Mouse (Mus musculus) neural tube, embryonic 14.5 days (tissue): ENCODE data around the gene Atat1. TPM values are rescaled to one million over a fixed set of nuclear protein-coding genes. Genes with fewer than 3 reads are reported as not detected.

ENCODE experiments used
- ATAC-seq: fragments of 200-750 bp; cut with Nextera tagmentation; 2 replicates; pipeline ENCODE4 v1.8.0; 2017; ENCODE audit warnings: low read depth, mild to moderate bottlenecking, moderate TSS enrichment, moderate library complexity
- H3K27ac ChIP-seq: fragments of 300-500 bp; sonication (generic); 2 replicates; pipeline ENCODE4 v1.5.1; 2014; ENCODE audit warnings: low read depth, mild to moderate bottlenecking, control low read depth, low read length, moderate library complexity, mixed read lengths
- H3K27me3 ChIP-seq: fragments of 300-500 bp; sonication (generic); 2 replicates; pipeline ENCODE4 v1.6.1; 2014; ENCODE audit warnings: low read length; ENCODE audit not compliant: control insufficient read depth, insufficient read depth
- H3K36me3 ChIP-seq: fragments of 300-500 bp; sonication (generic); 2 replicates; pipeline ENCODE4 v1.6.1; 2014; ENCODE audit warnings: low read length, mixed read lengths; ENCODE audit not compliant: control insufficient read depth, insufficient read depth
- H3K4me1 ChIP-seq: fragments of 300-500 bp; sonication (generic); 2 replicates; pipeline ENCODE4 v1.6.1; 2014; ENCODE audit warnings: low read length; ENCODE audit not compliant: control insufficient read depth, insufficient read depth
- H3K4me2 ChIP-seq: fragments of 300-500 bp; sonication (generic); 2 replicates; pipeline ENCODE4 v1.6.1; 2014; ENCODE audit warnings: mild to moderate bottlenecking, low read depth, low read length, control low read depth
- H3K4me3 ChIP-seq: fragments of 300-500 bp; sonication (generic); 2 replicates; pipeline ENCODE4 v1.5.1; 2014; ENCODE audit warnings: low read depth, low read length, control low read depth, mixed read lengths
- H3K9ac ChIP-seq: fragments of 300-500 bp; sonication (generic); replicated peaks from 2 replicates; pipeline ENCODE4 v1.6.1; 2014; ENCODE audit warnings: low read depth, mild to moderate bottlenecking, control low read depth, low read length, mixed read lengths
- H3K9me3 ChIP-seq: fragments of 300-500 bp; sonication (generic); 2 replicates; pipeline ENCODE4 v1.6.1; 2016; ENCODE audit warnings: low read length; ENCODE audit not compliant: control insufficient read depth
- WGBS: fragments of 180-500 bp; shearing (Covaris S2); extraction: QIAGEN DNeasy Blood & Tissue Kit; methylation state at CpG from one replicate; pipeline ENCODE4 v1.1.7; 2014; 5-methylcytosine and 5-hydroxymethylcytosine counted together
- microRNA counts: library from miRNA; unstranded; fragments of <30 nt; microRNA quantifications from one replicate; lab custom pipeline; 2016
- microRNA-seq: library from miRNA; unstranded; fragments of <30 nt; microRNA quantifications from one replicate; pipeline ENCODE4, GENCODE M21; 2016
- polyA plus RNA-seq: library from polyadenylated mRNA; unstranded; fragments of >200 nt; fragmentation: Nextera tagmentation; extraction: Ambion mirVana; gene quantifications from 2 replicates; pipeline ENCODE4 v1.2.1, GENCODE M21; 2014

Atat1 gene
- polyA plus RNA-seq, 1 experiment from 2014 or later = 481 TPM

DNA sequence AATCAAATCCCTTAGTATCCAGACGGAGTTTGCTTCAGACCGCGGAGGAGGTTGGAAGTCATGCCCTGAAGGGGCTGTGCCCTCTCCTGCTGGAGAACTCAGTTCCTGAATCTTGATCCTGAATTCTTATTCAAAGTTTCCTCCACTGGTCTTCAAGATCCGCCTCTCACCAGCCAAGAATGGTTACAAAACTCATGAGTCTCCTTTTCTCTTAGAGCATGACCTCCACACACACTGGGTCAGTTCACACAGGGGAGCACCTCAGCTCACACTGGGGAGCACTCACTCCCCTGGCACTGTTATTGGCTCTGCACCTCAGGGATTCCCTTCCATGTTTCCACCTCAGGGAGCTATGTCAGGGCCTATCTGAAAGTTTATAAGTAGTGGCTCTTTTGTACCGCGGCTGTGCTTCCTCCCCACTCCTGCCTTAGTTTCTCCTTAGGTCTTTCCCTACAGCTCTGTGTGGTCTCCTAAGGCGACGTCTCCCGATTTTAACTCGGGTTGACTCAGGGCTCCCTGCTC, 45.0 kb downstream of the Atat1 start:
- 23% methylated on average over 10 of the region's 10 CpGs for WGBS
- Histone ChIP-seq H3K9me3 (no peaks in the 10 kb centered on the region), H3K4me2 (peak overlapping the region; percentile 94), H3K4me1 (peaks cover 27% of the 10 kb centered on the region), H3K9ac (peak overlapping the region; percentile 91), H3K27me3 (no peaks in the 10 kb centered on the region), H3K36me3 (no peaks in the 10 kb centered on the region), H3K27ac (peak overlapping the region; percentile 96), H3K4me3 (peak overlapping the region; percentile 78)
- ATAC-seq = no peak

GRCm38 (mm10) chr17:35861198-35861857, 48.5 kb downstream of the Atat1 start, which contains the start of gene Nrm:
TSS of gene Nrm (plus strand) at chr17:35861318.
- H3K4me3 ChIP-seq = peak within 1 kb of the TSS; percentile 52
- H3K36me3 ChIP-seq = peaks cover 8% of the 10 kb centered on the region; the same call in 1 of the 2 replicates
- H3K4me1 ChIP-seq = peaks cover 8% of the 10 kb centered on the region; the same call in 1 of the 2 replicates
- no peaks in the 10 kb centered on the region for H3K9me3 ChIP-seq
- peak within 1 kb of the TSS; percentile 50 for H3K9ac ChIP-seq
- under 1% methylated on average over 47 of the region's 47 CpGs for WGBS
- no peaks in the 10 kb centered on the region for H3K27me3 ChIP-seq
- H3K4me2 ChIP-seq = peak within 1 kb of the TSS; percentile 68
- peak within 1 kb of the TSS; percentile 89 for H3K27ac ChIP-seq
- ATAC-seq = peak; percentile 90

- peaks cover 8% of the 10 kb centered on the region; the same call in 1 of the 2 replicates for H3K4me1 ChIP-seq
- 5% methylated on average over 12 of the region's 12 CpGs for WGBS
- H3K27me3 ChIP-seq = no peaks in the 10 kb centered on the region
- no peak for ATAC-seq
- no peaks in the 10 kb centered on the region for H3K9me3 ChIP-seq
- peak overlapping the region; percentile 89 for H3K27ac ChIP-seq
- peaks cover 8% of the 10 kb centered on the region; the same call in 1 of the 2 replicates for H3K36me3 ChIP-seq
- peak overlapping the region; percentile 68 for H3K4me2 ChIP-seq
- peak overlapping the region; percentile 50 for H3K9ac ChIP-seq
- peak overlapping the region; percentile 52 for H3K4me3 ChIP-seq
Observed at GRCm38 (mm10) chr17:35860831-35861197, 49.1 kb downstream of the Atat1 start.

GRCm38 (mm10) chr17:35859835-35860234, 50.0 kb downstream of the Atat1 start:
- peaks cover 8% of the 10 kb centered on the region; the same call in 1 of the 2 replicates for H3K36me3 ChIP-seq
- WGBS = 68% methylated on average over 2 of the region's 2 CpGs
- H3K27me3 ChIP-seq = no peaks in the 10 kb centered on the region
- H3K4me3 ChIP-seq = no peak overlapping the region
- no peak overlapping the region for H3K9ac ChIP-seq
- ATAC-seq = no peak
- no peak overlapping the region for H3K27ac ChIP-seq
- no peak overlapping the region for H3K4me2 ChIP-seq
- H3K9me3 ChIP-seq = no peaks in the 10 kb centered on the region
- H3K4me1 ChIP-seq = peaks cover 5% of the 10 kb centered on the region; the same call in 1 of the 2 replicates

- H3K9me3 ChIP-seq = no peaks in the 10 kb centered on the region
- H3K4me1 ChIP-seq = 0 out of 2 replicates have a peak, but pooled peaks cover 3% of the 10 kb centered on the region
- no peaks in the 10 kb centered on the region for H3K27me3 ChIP-seq
- peaks cover 8% of the 10 kb centered on the region; the same call in 1 of the 2 replicates for H3K36me3 ChIP-seq
- 92% methylated on average over 1 of the region's 1 CpGs for WGBS
- no peak overlapping the region for H3K4me3 ChIP-seq
- no peak overlapping the region for H3K27ac ChIP-seq
- ATAC-seq = no peak
- H3K4me2 ChIP-seq = no peak overlapping the region
- no peak overlapping the region for H3K9ac ChIP-seq
Observed at GRCm38 (mm10) chr17:35859371-35859770, 50.5 kb downstream of the Atat1 start.

DNA sequence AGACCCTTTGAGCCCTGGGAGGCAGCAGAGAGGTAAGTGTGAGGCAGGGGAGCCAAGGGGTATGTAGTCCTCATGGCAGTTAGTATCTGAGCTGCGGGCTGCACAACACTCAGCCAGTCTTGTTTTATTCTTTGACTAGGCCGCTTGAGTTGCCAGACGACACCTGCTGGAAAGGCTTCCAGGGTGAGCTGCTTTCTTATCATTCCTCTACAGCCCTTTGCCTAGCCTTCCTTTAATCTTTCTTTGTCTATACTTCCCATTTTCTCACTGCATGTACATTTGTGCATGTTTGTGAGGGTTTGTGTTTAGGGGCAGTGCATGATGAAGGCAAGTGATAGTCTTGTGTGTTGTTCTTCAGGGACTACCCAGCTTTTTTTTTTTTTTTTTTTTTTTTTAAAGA, 58.9 kb downstream of the Atat1 start:
- Histone ChIP-seq H3K4me1 (no peaks in the 10 kb centered on the region), H3K9ac (no peak overlapping the region), H3K27me3 (no peaks in the 10 kb centered on the region), H3K4me3 (no peak overlapping the region), H3K27ac (no peak overlapping the region), H3K9me3 (no peaks in the 10 kb centered on the region), H3K4me2 (no peak overlapping the region), H3K36me3 (peaks cover 36% of the 10 kb centered on the region)
- WGBS = 96% methylated on average over 3 of the region's 3 CpGs
- ATAC-seq = no peak

DNA sequence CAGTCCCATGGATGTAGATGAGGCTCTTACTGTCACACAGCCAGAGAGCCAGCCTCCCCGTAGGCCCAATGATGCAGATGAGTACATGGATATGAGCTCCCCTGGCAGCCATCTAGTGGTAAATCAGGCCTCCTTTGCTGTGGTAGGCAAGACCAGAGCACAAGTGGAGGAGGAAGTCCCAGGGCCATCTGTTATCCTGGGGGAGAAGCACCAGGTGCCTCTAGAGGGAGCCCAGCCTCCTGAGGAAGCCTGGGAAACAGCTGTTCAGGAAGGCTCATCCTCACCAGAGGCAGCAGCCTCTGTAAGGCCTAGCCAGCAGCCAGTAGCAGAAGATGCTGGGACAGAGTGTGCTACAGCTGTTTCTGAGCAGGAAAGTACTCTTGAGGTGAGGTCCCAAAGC, 61.8 kb downstream of the Atat1 start:
- no peak overlapping the region for H3K9ac ChIP-seq
- 37% methylated on average over 1 of the region's 1 CpGs for WGBS
- no peaks in the 10 kb centered on the region for H3K4me1 ChIP-seq
- H3K4me3 ChIP-seq = no peak overlapping the region
- H3K36me3 ChIP-seq = peaks cover 32% of the 10 kb centered on the region
- no peak overlapping the region for H3K4me2 ChIP-seq
- ATAC-seq = peak; percentile 28; the same call in 1 of the 2 replicates
- H3K9me3 ChIP-seq = no peaks in the 10 kb centered on the region
- H3K27me3 ChIP-seq = no peaks in the 10 kb centered on the region
- H3K27ac ChIP-seq = no peak overlapping the region

MicroRNAs encoded within 50 kb of the gene (microRNA counts, 519-probe panel; counts per million panel counts)
- microRNA mmu-miR-1894-3p (lab: Ali Mortazavi, UCI) (not detected), microRNA mmu-miR-1894-5p (lab: Ali Mortazavi, UCI) (not detected)

Small RNA genes within 50 kb of the gene (microRNA-seq; reads per million reads assigned to microRNA genes)
- gene Gm28033 (not detected), gene Mir1894 (not detected)

Other genes with a start within 250 kb of the Atat1 start
- 10.7 and 11.7 TPM in 2 replicates for gene Vars2, start 242.5 kb downstream of the Atat1 start, polyA plus RNA-seq
- 20.7 and 21.0 TPM in 2 replicates for gene Gtf2h4, start 236.3 kb downstream of the Atat1 start, polyA plus RNA-seq
- gene Ddr1, start 205.5 kb downstream of the Atat1 start, polyA plus RNA-seq = 48.6 and 65.6 TPM in 2 replicates
- gene Ier3, start 88.4 kb downstream of the Atat1 start, polyA plus RNA-seq = 4.2 and 6.9 TPM in 2 replicates
- 100 and 121 TPM in 2 replicates for gene Flot1, start 86.8 kb downstream of the Atat1 start, polyA plus RNA-seq
- 1,611 and 1,626 TPM in 2 replicates for gene Tubb5, start 71.8 kb downstream of the Atat1 start, polyA plus RNA-seq
- 6.0 and 8.5 TPM in 2 replicates for gene Mdc1, start 68.6 kb downstream of the Atat1 start, polyA plus RNA-seq
- 15.7 and 16.9 TPM in 2 replicates for gene Nrm, start 48.8 kb downstream of the Atat1 start, polyA plus RNA-seq
- 18.0 and 27.3 TPM in 2 replicates for gene Ppp1r18, start 44.5 kb downstream of the Atat1 start, polyA plus RNA-seq
- 22.4 and 37.5 TPM in 2 replicates for gene Dhx16, start 30.3 kb downstream of the Atat1 start, polyA plus RNA-seq
- 57.9 and 74.2 TPM in 2 replicates for gene 2310061I04Rik, start 12.6 kb downstream of the Atat1 start, polyA plus RNA-seq
- 65.3 and 66.2 TPM in 2 replicates for gene Mrps18b, start 6.3 kb upstream of the Atat1 start, polyA plus RNA-seq
- 31.9 and 39.0 TPM in 2 replicates for gene Ppp1r10, start 6.4 kb upstream of the Atat1 start, polyA plus RNA-seq
- gene Abcf1, start 59.7 kb upstream of the Atat1 start, polyA plus RNA-seq = 71.1 and 81.1 TPM in 2 replicates
- 45.9 and 50.3 TPM in 2 replicates for gene Gnl1, start 69.8 kb upstream of the Atat1 start, polyA plus RNA-seq
- gene Prr3, start 70.2 kb upstream of the Atat1 start, polyA plus RNA-seq = 65.3 and 78.2 TPM in 2 replicates
- gene H2-T24, start 110.5 kb upstream of the Atat1 start, polyA plus RNA-seq = 11.0 and 12.7 TPM in 2 replicates
- gene H2-T23, start 122.8 kb upstream of the Atat1 start, polyA plus RNA-seq = 2.6 and 3.8 TPM in 2 replicates
- 5.9 and 8.9 TPM in 2 replicates for gene H2-T22, start 132.7 kb upstream of the Atat1 start, polyA plus RNA-seq
- gene Gm6034, start 132.9 kb upstream of the Atat1 start, polyA plus RNA-seq = not detected in 2 replicates
- not detected in 2 replicates for gene Gm11127, start 148.3 kb upstream of the Atat1 start, polyA plus RNA-seq
- not detected in 2 replicates for gene Gm19684, start 211.6 kb upstream of the Atat1 start, polyA plus RNA-seq
- gene Gm7030, start 219.3 kb upstream of the Atat1 start, polyA plus RNA-seq = not detected in 2 replicates